Mouse (Mus musculus) forebrain, embryonic 11.5 days (tissue): ENCODE results near the gene Tmbim1. TPM values are rescaled to one million over a fixed set of nuclear protein-coding genes. Genes with fewer than 3 reads are reported as not detected.

Source experiments
- ATAC-seq: fragments of 200-750 bp; cut with Nextera tagmentation; replicated peaks from 2 replicates; pipeline ENCODE4 v1.8.0; 2017; ENCODE audit warnings: moderate TSS enrichment; ENCODE audit not compliant: low FRiP score
- DNase-seq: peaks from one replicate; pipeline ENCODE4 v3.0.0-alpha.2; 2017; ENCODE audit warnings: low spot score
- H3K27ac ChIP-seq: fragments of 300-500 bp; sonication (generic); 2 replicates; pipeline ENCODE4 v1.5.1; 2014; ENCODE audit warnings: low read depth, low read length
- H3K27me3 ChIP-seq: fragments of 300-500 bp; sonication (generic); 2 replicates; pipeline ENCODE4 v1.6.1; 2014; ENCODE audit warnings: mild to moderate bottlenecking, low read length, mixed read lengths; ENCODE audit not compliant: control insufficient read depth, insufficient read depth
- H3K36me3 ChIP-seq: fragments of 300-500 bp; sonication (generic); 2 replicates; pipeline ENCODE4 v1.6.1; 2014; ENCODE audit warnings: mild to moderate bottlenecking, low read length, moderate library complexity, mixed read lengths; ENCODE audit not compliant: control insufficient read depth, insufficient read depth
- H3K4me1 ChIP-seq: fragments of 300-500 bp; sonication (generic); replicated peaks from 2 replicates; pipeline ENCODE4 v1.6.1; 2014; ENCODE audit warnings: low read length, mixed read lengths; ENCODE audit not compliant: control insufficient read depth, insufficient read depth
- H3K4me2 ChIP-seq: fragments of 300-500 bp; sonication (generic); 2 replicates; pipeline ENCODE4 v1.6.1; 2014; ENCODE audit warnings: low read depth, mild to moderate bottlenecking, low read length, moderate library complexity, mixed read lengths; ENCODE audit not compliant: severe bottlenecking
- H3K4me3 ChIP-seq: fragments of 300-500 bp; sonication (generic); 2 replicates; pipeline ENCODE4 v1.5.1; 2014; ENCODE audit warnings: low read depth, low read length
- H3K9ac ChIP-seq: fragments of 300-500 bp; sonication (generic); 2 replicates; pipeline ENCODE4 v1.6.1; 2014; ENCODE audit warnings: low read length
- H3K9me3 ChIP-seq: fragments of 300-500 bp; sonication (generic); 2 replicates; pipeline ENCODE4 v1.6.1; 2016; ENCODE audit warnings: low read length, mixed read lengths; ENCODE audit not compliant: control insufficient read depth
- WGBS: fragments of 180-500 bp; shearing (Covaris S2); extraction: QIAGEN DNeasy Blood & Tissue Kit; methylation state at CpG from one replicate; pipeline ENCODE4 v1.1.7; 2014; 5-methylcytosine and 5-hydroxymethylcytosine counted together
- polyA plus RNA-seq: library from polyadenylated mRNA; unstranded; fragments of >200 nt; fragmentation: Nextera tagmentation; extraction: Ambion mirVana; gene quantifications from 2 replicates; pipeline ENCODE4 v1.2.1, GENCODE M21; 2014

The Tmbim1 gene
- polyA plus RNA-seq, 1 experiment from 2014 or later: 6.9 TPM

GRCm38 (mm10) chr1:74262510-74262909 is 42.9 kb downstream of the Tmbim1 start:
- no peaks in the 10 kb centered on the region for H3K9me3 ChIP-seq
- peaks cover 23% of the 10 kb centered on the region for H3K36me3 ChIP-seq
- ATAC-seq (no peak), DNase-seq (no peak)
- H3K4me2 ChIP-seq: no peak overlapping the region
- 94% methylated on average over 6 of the region's 6 CpGs for WGBS
- H3K4me1 ChIP-seq: no peaks in the 10 kb centered on the region
- no peak overlapping the region for H3K9ac ChIP-seq
- H3K27me3 ChIP-seq: no peaks in the 10 kb centered on the region
- H3K27ac ChIP-seq: no peak overlapping the region
- H3K4me3 ChIP-seq: no peak overlapping the region

GRCm38 (mm10) chr1:74256782-74257181 is 48.6 kb downstream of the Tmbim1 start:
- Histone ChIP-seq H3K9me3 (no peaks in the 10 kb centered on the region), H3K9ac (no peak overlapping the region), H3K36me3 (no peaks in the 10 kb centered on the region; the same call in 1 of the 2 replicates), H3K27ac (no peak overlapping the region), H3K4me2 (no peak overlapping the region), H3K27me3 (no peaks in the 10 kb centered on the region), H3K4me1 (no peaks in the 10 kb centered on the region), H3K4me3 (no peak overlapping the region)
- WGBS: 83% methylated on average over 4 of the region's 4 CpGs
- ATAC-seq (no peak), DNase-seq (no peak)

GRCm38 (mm10) chr1:74255704-74256345 is 49.6 kb downstream of the Tmbim1 start:
- Histone ChIP-seq H3K9ac (no peak overlapping the region), H3K4me2 (no peak overlapping the region), H3K27ac (no peak overlapping the region), H3K27me3 (no peaks in the 10 kb centered on the region), H3K4me1 (no peaks in the 10 kb centered on the region), H3K4me3 (no peak overlapping the region), H3K9me3 (no peaks in the 10 kb centered on the region), H3K36me3 (peaks cover 3% of the 10 kb centered on the region; the same call in 1 of the 2 replicates)
- DNase-seq (no peak), ATAC-seq (no peak)
- WGBS: 93% methylated on average over 8 of the region's 8 CpGs

DNA sequence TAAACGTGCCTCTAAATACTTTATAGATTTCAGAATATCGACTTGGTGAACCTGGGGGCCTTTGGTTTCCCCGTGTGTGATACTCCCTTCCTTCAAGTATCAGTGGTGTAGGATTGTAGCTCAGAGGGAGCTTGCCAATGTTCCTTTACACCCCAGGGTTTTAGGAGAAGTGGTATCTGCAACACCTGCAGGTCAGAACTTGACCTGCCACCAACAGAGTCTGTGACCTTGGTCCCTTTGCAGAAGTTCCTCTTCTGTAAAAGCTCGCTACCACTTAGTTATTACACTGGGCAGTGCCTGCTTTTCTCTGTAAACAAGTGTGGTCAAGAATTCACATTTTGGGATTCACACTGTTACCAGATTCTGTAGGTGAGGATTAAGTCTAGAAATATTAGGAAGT is 55.3 kb downstream of the Tmbim1 start:
- H3K4me3 ChIP-seq: no peak overlapping the region
- H3K9ac ChIP-seq: no peak overlapping the region
- H3K36me3 ChIP-seq: peaks cover 5% of the 10 kb centered on the region; the same call in 1 of the 2 replicates
- ATAC-seq (no peak), DNase-seq (no peak)
- no peaks in the 10 kb centered on the region for H3K9me3 ChIP-seq
- no peaks in the 10 kb centered on the region for H3K27me3 ChIP-seq
- no peaks in the 10 kb centered on the region for H3K4me1 ChIP-seq
- no peak overlapping the region for H3K4me2 ChIP-seq
- 93% methylated on average over 4 of the region's 4 CpGs for WGBS
- no peak overlapping the region for H3K27ac ChIP-seq

DNA sequence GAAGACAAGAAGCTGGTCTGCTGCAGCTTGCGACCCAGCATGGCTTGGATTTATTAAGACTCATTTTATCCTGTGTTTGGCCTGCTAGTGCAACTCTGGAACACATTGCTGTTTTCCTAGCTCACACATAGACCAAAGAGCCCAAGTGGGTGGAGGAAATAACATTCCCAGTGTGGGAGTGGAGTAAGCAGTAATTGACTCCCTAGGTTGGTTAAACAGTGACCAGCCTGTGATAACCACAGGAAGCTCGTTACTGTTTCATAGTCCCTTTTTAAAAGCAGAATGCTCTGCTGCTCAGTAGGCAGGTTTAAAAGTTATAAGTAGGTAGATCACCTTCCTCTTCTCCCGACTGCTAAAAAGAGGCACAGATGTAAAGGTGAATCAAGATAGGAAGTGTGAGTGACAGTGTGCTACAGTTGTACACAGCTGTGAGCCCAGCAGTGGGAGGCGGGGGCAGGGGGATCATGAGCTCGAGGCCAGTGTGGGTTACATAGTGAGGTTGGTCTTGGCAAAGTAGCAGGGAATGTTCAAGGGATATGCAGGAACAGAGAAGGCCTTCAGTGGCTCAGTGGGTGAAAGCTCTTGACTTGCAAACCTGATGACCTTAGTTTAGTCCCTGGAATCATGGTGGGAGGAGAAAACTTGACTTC is 56.0 kb downstream of the Tmbim1 start:
- H3K36me3 ChIP-seq: peaks cover 5% of the 10 kb centered on the region; the same call in 1 of the 2 replicates
- H3K4me3 ChIP-seq: no peak overlapping the region
- no peak overlapping the region for H3K9ac ChIP-seq
- no peak overlapping the region for H3K4me2 ChIP-seq
- H3K9me3 ChIP-seq: no peaks in the 10 kb centered on the region
- no peaks in the 10 kb centered on the region for H3K4me1 ChIP-seq
- no peaks in the 10 kb centered on the region for H3K27me3 ChIP-seq
- 77% methylated on average over 5 of the region's 5 CpGs for WGBS
- ATAC-seq: no peak
- DNase-seq: no peak
- H3K27ac ChIP-seq: no peak overlapping the region

DNA sequence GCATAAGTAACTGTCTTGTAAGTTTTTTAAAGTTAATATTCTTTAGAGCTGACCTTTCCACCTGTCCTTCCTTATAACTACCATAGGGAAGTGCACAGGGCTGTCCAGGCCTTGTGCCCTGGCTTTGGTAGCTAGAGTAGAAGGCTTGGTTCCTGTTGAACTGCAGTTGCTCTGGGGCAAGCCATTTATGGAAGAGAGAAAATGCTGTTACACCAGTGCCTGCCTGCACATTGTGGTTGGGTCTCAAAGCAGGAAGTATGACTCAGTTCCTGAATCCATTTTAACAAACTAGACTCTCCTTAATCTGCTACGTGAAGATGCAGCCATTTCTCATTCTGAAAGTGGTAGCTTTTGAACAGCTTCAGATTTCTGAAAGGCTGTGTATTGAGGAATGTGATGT is 56.6 kb downstream of the Tmbim1 start:
- 83% methylated on average over 1 of the region's 1 CpGs for WGBS
- Histone ChIP-seq H3K36me3 (peaks cover 5% of the 10 kb centered on the region; the same call in 1 of the 2 replicates), H3K4me1 (no peaks in the 10 kb centered on the region), H3K9me3 (no peaks in the 10 kb centered on the region), H3K4me2 (no peak overlapping the region), H3K4me3 (no peak overlapping the region), H3K9ac (no peak overlapping the region), H3K27me3 (no peaks in the 10 kb centered on the region), H3K27ac (no peak overlapping the region)
- DNase-seq: no peak
- ATAC-seq: no peak

GRCm38 (mm10) chr1:74245525-74245924 is 59.9 kb downstream of the Tmbim1 start:
- peaks cover 2% of the 10 kb centered on the region; the same call in 1 of the 2 replicates for H3K36me3 ChIP-seq
- 89% methylated on average over 2 of the region's 2 CpGs for WGBS
- no peak overlapping the region for H3K27ac ChIP-seq
- H3K9ac ChIP-seq: no peak overlapping the region
- H3K4me2 ChIP-seq: no peak overlapping the region
- no peaks in the 10 kb centered on the region for H3K4me1 ChIP-seq
- ATAC-seq: no peak
- H3K4me3 ChIP-seq: no peak overlapping the region
- H3K27me3 ChIP-seq: no peaks in the 10 kb centered on the region
- no peaks in the 10 kb centered on the region for H3K9me3 ChIP-seq
- DNase-seq: no peak

DNA sequence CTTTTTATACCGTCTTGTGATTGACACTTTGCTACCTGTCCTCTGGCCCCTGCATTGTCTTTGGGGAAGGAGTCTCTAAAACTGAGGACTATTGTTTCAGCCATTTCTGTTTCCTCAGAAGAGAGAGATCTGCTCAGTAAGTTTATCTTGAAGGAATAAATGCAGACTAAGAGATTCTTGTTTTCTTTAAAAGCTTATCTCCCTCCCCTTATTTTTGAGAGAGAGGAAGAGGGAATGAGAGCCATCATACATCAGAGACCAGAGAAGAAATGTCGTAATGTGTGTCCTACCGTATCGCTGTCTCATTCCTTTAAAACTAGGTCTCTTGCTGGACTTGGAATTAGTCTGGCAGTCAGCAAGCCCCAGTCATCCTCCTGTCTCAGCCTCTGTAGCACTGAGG is 64.6 kb downstream of the Tmbim1 start:
- DNase-seq: no peak
- ATAC-seq: no peak

DNA sequence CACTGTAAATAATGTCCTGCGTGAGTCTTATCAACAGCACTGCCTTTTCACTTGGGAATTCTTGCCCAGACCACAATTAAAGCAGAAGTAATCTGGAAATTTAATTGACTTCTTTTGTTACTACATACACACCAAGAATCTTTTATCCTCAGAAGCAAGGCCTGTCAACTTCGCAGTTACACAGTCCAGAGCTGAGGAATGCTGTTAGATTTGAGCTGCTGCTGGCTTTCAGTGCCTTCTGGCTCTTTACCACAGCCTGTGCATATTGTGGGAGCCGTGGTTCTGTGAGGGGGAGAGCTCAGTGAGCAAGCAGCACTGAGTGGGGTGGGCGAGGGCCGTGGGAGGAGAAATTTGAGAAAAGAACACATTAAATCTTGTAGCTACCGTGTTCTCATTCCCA is 65.1 kb downstream of the Tmbim1 start:
- 0 out of 2 replicates have a peak, but pooled peaks cover 7% of the 10 kb centered on the region for H3K4me1 ChIP-seq
- H3K4me3 ChIP-seq: no peak overlapping the region
- H3K9me3 ChIP-seq: no peaks in the 10 kb centered on the region
- no peak overlapping the region for H3K9ac ChIP-seq
- ATAC-seq (no peak), DNase-seq (no peak)
- H3K36me3 ChIP-seq: no peaks in the 10 kb centered on the region
- H3K27ac ChIP-seq: no peak overlapping the region
- no peak overlapping the region for H3K4me2 ChIP-seq
- no peaks in the 10 kb centered on the region for H3K27me3 ChIP-seq
- 77% methylated on average over 6 of the region's 6 CpGs for WGBS

More for the DNA sequence above, 64.6 kb downstream of the Tmbim1 start:
- no peaks in the 10 kb centered on the region for H3K9me3 ChIP-seq
- H3K4me2 ChIP-seq: no peak overlapping the region
- no peak overlapping the region for H3K9ac ChIP-seq
- WGBS: 89% methylated on average over 4 of the region's 4 CpGs
- H3K27me3 ChIP-seq: no peaks in the 10 kb centered on the region
- no peaks in the 10 kb centered on the region for H3K36me3 ChIP-seq
- H3K4me1 ChIP-seq: 0 out of 2 replicates have a peak, but pooled peaks cover 7% of the 10 kb centered on the region
- no peak overlapping the region for H3K4me3 ChIP-seq
- H3K27ac ChIP-seq: no peak overlapping the region
